Mouse (Mus musculus) gastrocnemius, postnatal 25 days (tissue): ENCODE measurements at regions not wholly inside any gene's neighbourhood (a gene's known extent, or its start where the extent isn't known, plus 50 kb on each side); places are given as distances from the start of the nearest gene placed in this dataset.
"Not testable (repeated sequence)": the region's sequence is repeated elsewhere in the genome, so short reads cannot be mapped to it uniquely, and the experiment has no call there.

Source experiments
- DNase-seq: peaks from one replicate; pipeline ENCODE4 v3.0.0; 2022

GRCm38 (mm10) chr8:112427721-112428389, 142.0 kb upstream of the Cntnap4 start:
- DNase-seq: no peak

- no peak for DNase-seq
These were observed 157.9 kb upstream of the Cntnap4 start for GRCm38 (mm10) chr8:112411968-112412367.

GRCm38 (mm10) chr8:112411213-112411612, 158.6 kb upstream of the Cntnap4 start:
- DNase-seq: no peak

GRCm38 (mm10) chr8:112408211-112408735, 161.6 kb upstream of the Cntnap4 start:
- DNase-seq: no peak

- DNase-seq: no peak
These were observed 165.8 kb upstream of the Cntnap4 start for GRCm38 (mm10) chr8:112404087-112404486.

GRCm38 (mm10) chr8:112397438-112397837, 172.4 kb upstream of the Cntnap4 start:
- no peak for DNase-seq

GRCm38 (mm10) chr8:112390108-112390507, 179.7 kb upstream of the Cntnap4 start:
- DNase-seq: no peak

GRCm38 (mm10) chr8:112348323-112348722, 221.5 kb upstream of the Cntnap4 start:
- no peak for DNase-seq

- DNase-seq: no peak
These were observed 236.7 kb upstream of the Cntnap4 start for GRCm38 (mm10) chr8:112333171-112333570.

- no peak for DNase-seq
These were observed 237.8 kb upstream of the Cntnap4 start for GRCm38 (mm10) chr8:112332021-112332420.

GRCm38 (mm10) chr8:112309816-112310215, 260.0 kb upstream of the Cntnap4 start:
- DNase-seq: no peak

GRCm38 (mm10) chr8:112308354-112308753, 261.5 kb upstream of the Cntnap4 start:
- DNase-seq: no peak

GRCm38 (mm10) chr8:112297021-112297420, 272.8 kb upstream of the Cntnap4 start:
- DNase-seq: no peak

- no peak for DNase-seq
These were observed 268.5 kb upstream of the Gm6793 start for GRCm38 (mm10) chr8:112283316-112283715.

GRCm38 (mm10) chr8:112269598-112269997, 254.8 kb upstream of the Gm6793 start:
- DNase-seq: no peak

GRCm38 (mm10) chr8:112269214-112269566, 254.4 kb upstream of the Gm6793 start:
- no peak for DNase-seq

- DNase-seq: no peak
These were observed 253.8 kb upstream of the Gm6793 start for GRCm38 (mm10) chr8:112268544-112269213.

GRCm38 (mm10) chr8:112257922-112258475, 243.2 kb upstream of the Gm6793 start:
- no peak for DNase-seq

- DNase-seq: no peak
These were observed 242.6 kb upstream of the Gm6793 start for GRCm38 (mm10) chr8:112257311-112257894.

- not testable (repeated sequence) for DNase-seq
These were observed 231.8 kb upstream of the Gm6793 start for GRCm38 (mm10) chr8:112246629-112247028.

GRCm38 (mm10) chr8:112238681-112239080, 223.8 kb upstream of the Gm6793 start:
- no peak for DNase-seq

GRCm38 (mm10) chr8:112236751-112237150, 221.9 kb upstream of the Gm6793 start:
- not testable (repeated sequence) for DNase-seq

GRCm38 (mm10) chr8:112219656-112220055, 204.8 kb upstream of the Gm6793 start:
- no peak for DNase-seq
